Mouse (Mus musculus) heart, adult 9 months (tissue): ENCODE results near the gene Tex2.
"Not testable (repeated sequence)": the region's sequence is repeated elsewhere in the genome, so short reads cannot be mapped to it uniquely, and the experiment has no call there.

Source experiments
- DNase-seq, 2 experiments: peaks; one replicate each; pipeline ENCODE4 v3.0.0; 2022; ENCODE audit warnings: low spot score in 2 of 2

Tex2 gene

GRCm38 (mm10) chr11:106612961-106613637, at the start of gene Tex2:
Gene Tex2 (minus strand): TSS chr11:106613423.
- peak; percentile 97 for DNase-seq

GRCm38 (mm10) chr11:106662634-106663407, 49.6 kb upstream of the Tex2 start:
- no peak for DNase-seq

DNA sequence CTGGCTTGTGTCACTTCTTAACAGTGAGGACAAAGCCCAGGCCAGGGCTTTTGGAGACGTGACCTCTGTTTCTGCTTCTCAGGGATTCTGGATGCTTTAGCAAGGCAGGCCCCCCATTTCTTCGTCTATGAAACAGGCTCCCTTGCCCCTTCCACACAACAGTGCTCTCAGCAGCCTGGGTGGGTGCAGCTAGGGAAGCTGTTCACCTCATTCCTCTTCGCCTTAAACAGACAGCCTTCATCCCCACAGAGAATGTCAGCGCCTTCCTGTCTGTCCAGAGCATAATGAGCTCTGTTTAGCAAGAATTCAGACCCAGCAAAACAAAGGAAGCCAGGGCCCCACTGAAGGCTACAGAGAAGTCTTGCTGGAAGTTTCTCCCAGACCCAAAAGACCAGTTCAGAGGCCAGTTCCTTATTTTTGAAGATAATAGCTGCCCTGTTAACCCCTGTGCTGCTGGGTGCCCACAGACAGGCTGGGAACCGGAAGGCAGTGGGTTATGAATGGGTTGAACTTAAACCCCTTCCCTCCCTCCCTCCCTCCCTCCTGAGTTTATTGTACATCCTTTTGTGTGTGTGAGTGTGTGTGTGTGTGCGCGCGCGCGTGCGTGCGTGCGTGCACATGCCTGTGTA, 47.3 kb upstream of the Tex2 start:
- DNase-seq = peak; percentile 46 to 66

- DNase-seq = peak; percentile 86 to 93
Measured at GRCm38 (mm10) chr11:106659598-106660295, 46.5 kb upstream of the Tex2 start.

GRCm38 (mm10) chr11:106658051-106658880, 45.0 kb upstream of the Tex2 start:
- peak; percentile 81 to 85 for DNase-seq

DNA sequence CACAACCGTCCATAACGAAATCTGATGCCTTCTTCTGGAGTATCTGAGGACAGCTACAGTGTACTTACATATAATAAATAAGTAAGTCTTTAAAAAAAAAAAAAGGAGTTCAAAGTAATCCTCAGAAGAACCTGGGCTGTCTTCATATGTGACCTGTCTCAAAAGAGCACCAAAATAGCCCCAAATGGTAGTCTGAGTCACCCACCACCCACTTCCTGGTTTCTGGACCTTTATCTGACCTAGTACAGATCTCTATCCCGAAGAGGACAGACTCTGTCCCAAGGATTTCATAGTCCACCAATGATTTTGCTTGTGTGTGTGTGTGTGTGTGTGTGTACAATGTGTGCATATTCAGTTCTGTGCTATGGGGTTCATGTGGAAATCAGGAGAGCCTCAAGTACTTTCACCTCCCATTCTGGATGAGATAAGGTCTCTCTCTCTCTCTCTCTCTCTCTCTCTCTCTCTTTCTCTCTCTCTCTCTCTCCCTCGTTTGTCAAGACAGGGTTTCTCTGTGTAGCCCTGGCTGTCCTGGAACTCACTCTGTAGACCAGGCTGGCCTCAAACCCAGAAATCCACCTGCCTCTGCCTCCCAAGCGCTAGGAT, 43.8 kb upstream of the Tex2 start:
- DNase-seq = not testable (repeated sequence)

DNA sequence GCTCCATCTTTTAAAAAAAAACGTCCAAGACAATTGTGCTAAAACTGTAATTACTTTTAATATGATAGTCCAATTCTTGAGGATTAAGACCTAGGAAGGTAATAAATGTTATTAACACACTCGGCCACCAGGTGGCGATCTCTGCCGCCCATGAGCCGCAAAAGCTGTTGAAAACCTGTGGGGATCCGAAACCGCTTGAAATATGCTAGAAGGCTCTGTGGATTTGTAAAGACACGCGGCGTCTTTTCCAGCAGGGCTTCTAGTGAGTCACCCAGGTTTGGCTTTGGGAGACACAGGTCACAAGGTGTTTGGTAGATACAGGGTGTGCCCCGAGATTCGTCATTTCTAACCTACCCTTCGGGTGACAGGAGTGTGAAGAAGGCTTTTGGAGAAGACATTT, 35.1 kb upstream of the Tex2 start:
- peak; percentile 53 to 80 for DNase-seq

GRCm38 (mm10) chr11:106642966-106643637, 29.9 kb upstream of the Tex2 start:
- no peak for DNase-seq

DNA sequence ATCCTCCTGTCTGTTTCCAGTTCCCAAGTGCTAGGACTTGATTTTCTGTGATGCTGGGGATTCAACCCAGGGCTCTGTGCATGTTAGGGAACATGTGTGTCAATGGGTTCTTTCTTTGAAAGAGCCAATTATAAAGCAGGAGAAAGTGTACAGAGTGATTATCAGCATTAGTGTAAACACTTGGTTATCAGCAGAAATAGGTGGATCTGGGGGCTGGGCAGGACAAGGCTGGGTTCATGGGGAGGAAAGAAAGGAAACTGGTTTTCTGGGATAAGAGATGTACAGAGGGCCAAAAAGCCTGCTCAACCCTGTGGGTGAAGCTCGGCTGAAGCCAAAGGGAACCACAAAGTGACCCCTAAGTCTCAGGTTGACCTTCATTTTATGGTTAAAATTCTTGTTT, 28.4 kb upstream of the Tex2 start:
- DNase-seq = no peak

DNA sequence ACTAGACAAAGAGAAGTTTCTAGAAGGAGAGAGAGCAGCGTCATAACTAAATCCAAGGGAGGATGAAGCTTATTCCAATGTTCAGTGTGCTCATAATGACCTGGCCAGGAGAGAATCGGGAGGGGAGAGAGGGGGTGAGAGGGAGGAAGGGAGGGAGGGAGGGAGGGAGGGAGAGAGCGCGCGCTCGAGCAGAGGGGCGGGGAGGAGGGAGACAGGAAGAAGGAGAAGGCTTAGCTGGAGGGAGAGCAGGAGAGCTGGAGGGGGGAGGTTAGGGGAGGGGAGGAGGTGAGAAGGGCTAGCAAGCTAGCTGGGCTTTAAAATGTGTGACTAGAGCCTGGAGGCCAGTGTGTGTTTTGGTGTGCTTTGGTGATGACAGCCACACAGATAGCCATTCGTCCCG, 26.8 kb upstream of the Tex2 start:
- no peak for DNase-seq

DNA sequence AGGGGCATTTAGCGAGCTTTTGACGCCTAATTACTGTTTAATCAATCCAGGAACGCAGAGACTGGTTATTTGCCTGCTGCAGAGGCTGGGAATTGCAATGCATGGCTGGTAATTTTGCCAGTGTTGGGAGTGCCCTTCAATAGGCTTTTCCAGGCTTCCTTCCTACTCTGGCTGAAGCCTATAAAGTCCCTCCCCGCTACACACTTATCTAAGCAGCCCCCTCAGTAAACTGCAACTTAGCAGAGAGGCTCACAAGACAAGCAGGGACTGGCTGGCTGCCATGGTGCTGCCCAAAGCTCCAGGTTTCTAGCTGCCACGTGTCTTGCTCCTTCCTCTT, 26.1 kb upstream of the Tex2 start:
- DNase-seq = no peak

DNA sequence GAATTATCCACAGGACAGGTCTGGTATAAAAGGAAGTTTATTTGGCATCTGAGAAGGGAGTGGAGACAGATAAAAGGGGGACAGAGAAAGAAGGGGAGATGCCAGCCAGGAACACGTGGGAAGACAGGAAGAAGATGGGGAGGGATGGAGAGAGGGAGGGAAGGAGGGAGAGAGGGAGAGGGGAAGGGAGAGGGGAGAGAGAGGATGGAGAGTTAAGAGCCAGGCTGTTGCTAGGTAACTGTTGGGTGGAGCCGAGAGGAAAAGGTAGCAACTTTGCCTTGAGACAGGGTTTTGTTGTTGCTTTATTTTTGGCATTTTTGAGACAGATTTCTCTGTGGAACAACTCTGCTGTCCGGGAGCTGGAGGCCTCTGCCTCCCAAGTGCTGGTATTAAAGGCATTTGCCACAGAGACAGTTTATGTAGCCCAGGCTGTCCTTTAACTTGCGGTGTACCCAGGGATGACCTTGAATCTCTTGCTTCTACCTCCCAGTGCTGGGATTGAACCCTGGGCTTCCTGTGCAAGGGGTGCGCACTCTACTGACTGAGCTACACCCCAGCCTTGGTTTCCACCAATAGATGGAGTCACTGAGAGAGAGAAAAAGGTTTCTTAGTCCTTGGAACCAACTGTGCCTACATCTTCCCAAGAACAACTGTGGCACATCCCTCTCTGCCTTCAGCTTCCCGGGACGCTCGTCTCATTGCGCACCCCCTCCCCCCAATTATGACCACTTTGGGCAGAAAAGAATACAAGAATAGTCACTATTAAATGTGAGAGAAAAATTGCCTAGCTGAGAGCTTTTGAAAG, 25.5 kb upstream of the Tex2 start:
- DNase-seq = no peak

- DNase-seq = no peak
Measured at GRCm38 (mm10) chr11:106637754-106638153, 24.5 kb upstream of the Tex2 start.

DNA sequence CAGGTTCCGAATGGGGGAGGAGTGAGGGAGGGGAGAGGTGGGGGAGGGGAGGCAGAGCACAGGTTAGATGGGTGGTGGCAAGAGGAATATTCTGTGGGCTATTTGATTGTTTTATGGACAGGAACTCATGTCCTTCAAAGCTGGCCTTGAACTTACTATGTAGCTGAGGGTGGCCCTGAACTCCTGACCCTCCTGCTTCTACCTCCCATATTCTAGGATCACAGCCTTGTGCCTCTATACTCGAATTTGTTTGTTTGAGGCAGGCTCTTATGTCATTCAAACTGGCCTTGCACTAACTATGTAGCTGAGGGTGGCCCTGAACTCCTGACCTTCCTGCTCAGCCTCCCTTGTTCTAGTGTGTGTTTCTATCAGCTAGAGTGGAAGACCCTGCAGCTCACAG, 22.7 kb upstream of the Tex2 start:
- DNase-seq = no peak

GRCm38 (mm10) chr11:106634175-106634574, 21.0 kb upstream of the Tex2 start:
- DNase-seq = not testable (repeated sequence)

GRCm38 (mm10) chr11:106633456-106633855, 20.2 kb upstream of the Tex2 start:
- no peak for DNase-seq

DNA sequence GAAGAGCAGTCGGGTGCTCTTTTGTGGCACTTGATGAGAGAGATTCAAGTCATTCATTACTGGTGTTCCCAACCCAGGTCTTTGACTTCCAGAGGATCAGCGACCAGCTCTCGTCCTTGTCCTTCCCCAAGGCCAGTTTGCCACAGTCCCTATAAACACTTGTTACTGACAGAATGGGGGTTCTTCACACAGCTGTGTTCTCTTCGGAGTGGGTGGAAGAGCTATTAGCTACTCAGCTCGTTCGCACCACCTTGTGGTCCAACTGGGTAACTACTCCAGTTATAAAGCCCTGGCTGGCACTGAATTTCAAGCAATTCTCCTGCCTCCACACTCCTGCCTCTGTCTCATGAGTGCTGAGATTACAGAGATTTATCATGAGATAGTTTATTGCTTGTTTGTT, 14.5 kb upstream of the Tex2 start:
- peak; percentile 40 to 57 for DNase-seq

DNA sequence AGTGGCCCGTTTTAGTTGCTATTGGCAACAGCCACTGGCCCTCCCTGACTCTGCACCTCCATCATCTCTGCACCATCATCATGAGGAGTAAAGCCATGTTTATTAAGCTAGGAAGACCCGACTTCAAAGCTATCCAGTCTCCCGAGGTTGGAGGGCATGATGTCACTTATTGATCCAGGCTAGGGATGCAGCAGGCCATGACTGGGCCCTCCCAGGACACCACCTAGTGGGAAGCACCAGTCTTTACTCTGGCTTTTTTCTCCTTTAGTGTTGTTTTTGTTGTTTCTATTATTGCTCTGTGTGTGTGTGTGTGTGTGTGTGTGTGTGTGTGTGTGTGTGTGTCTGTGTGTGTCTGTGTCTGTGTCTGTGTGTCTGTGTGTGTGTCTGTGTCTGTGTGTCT, 12.4 kb upstream of the Tex2 start:
- no peak for DNase-seq

DNA sequence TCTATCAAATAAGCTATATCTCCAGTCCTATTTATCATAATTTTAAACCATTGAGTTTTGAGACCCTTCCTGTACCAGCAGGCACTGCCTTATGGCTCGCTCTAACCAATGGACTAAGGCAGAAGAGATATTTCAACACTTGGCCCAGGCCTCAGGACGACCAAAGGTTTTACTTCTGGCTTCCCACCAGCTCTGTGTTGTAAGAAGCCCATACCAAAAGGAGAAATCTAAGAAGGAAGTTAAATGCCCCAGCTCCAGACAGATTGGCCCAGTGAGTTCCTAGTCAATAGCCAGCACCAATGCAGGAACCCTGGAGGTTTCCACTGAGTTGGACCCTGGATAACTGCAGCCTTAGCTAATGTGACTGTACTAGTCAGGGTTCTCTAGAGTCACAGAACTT, 10.4 kb upstream of the Tex2 start:
- no peak for DNase-seq

DNA sequence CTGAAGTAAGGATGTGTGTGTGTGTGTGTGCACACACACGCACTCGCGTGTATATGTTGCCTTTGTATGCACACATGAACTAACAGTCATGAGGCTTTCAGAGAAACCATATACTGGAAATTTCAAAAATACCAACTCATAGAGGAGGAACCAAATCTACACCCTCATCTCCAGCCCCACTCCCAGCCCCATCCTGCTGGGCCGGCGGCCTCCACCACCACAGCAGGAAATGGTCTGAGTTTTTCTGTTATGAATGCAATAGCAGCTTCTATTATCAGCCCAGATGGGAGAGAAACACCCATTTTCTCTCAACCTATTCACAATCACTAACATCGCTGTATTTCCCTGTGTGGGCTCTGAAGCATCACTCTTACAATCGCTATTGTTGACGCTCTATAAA, 8.8 kb upstream of the Tex2 start:
- no peak for DNase-seq
